Mouse (Mus musculus) heart, embryonic 10.5 days (tissue): ENCODE data around the gene Sap30. TPM values are rescaled to one million over a fixed set of nuclear protein-coding genes. Genes with fewer than 3 reads are reported as not detected.
A peak's percentile ranks its signal among the peaks of the same experiment; 100 is the strongest.

Experiments
- DNase-seq: peaks from one replicate; pipeline ENCODE4 v3.0.0-alpha.2; 2017; ENCODE audit warnings: low spot score
- H3K27ac ChIP-seq: fragments of 300-500 bp; sonication (generic); 2 replicates; pipeline ENCODE4 v1.5.1; 2016; ENCODE audit warnings: mild to moderate bottlenecking
- H3K27me3 ChIP-seq: fragments of 300-500 bp; sonication (generic); 2 replicates; pipeline ENCODE4 v1.6.1; 2016; ENCODE audit warnings: mild to moderate bottlenecking; ENCODE audit not compliant: poor library complexity, insufficient read depth, severe bottlenecking
- H3K36me3 ChIP-seq: fragments of 300-500 bp; sonication (generic); 2 replicates; pipeline ENCODE4 v1.6.1; 2016; ENCODE audit warnings: mild to moderate bottlenecking, moderate library complexity
- H3K4me1 ChIP-seq: fragments of 300-500 bp; sonication (generic); 2 replicates; pipeline ENCODE4 v1.6.1; 2016; ENCODE audit warnings: mild to moderate bottlenecking
- H3K4me3 ChIP-seq: fragments of 300-500 bp; sonication (generic); 2 replicates; pipeline ENCODE4 v1.5.1; 2016; ENCODE audit warnings: mild to moderate bottlenecking, moderate library complexity
- H3K9me3 ChIP-seq: fragments of 300-500 bp; sonication (generic); 2 replicates; pipeline ENCODE4 v1.6.1; 2016; ENCODE audit warnings: mild to moderate bottlenecking, moderate library complexity
- WGBS: fragments of 180-500 bp; shearing (Covaris S2); methylation state at CpG from one replicate; pipeline ENCODE4 v1.1.7; 2016; 5-methylcytosine and 5-hydroxymethylcytosine counted together
- polyA plus RNA-seq: library from polyadenylated mRNA; unstranded; fragments of >200 nt; fragmentation: Nextera tagmentation; extraction: Ambion mirVana; gene quantifications from 2 replicates; pipeline ENCODE4 v1.2.1, GENCODE M21; 2016

Gene Sap30
- polyA plus RNA-seq, 1 experiment from 2014 or later = 66.4 TPM

DNA sequence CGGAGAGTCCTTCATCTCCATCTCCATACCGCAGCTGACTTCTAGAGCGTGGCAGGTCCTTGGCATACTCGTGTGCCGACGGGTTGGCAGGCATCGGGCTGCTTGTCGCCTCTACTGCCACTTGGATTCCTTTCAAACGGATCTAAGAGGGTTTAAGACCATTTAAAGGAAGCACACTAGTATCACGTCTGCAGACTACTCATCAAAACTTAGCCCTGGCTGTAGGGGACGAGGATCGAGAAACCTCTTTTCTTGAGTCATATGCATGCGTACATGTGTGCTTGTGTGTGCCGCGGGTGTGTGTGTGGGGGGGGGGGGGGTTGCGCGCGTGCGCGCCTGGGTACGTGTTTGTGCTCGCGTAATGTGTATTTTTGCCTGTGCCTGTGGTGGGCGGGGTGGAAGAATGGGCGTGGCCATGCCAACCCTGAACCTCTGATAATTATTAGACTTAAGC lies 679 bp upstream of the Sap30 start:
- peak; percentile 94 for DNase-seq
- no peaks in the 10 kb centered on the region for H3K9me3 ChIP-seq
- no peaks in the 10 kb centered on the region for H3K27me3 ChIP-seq
- H3K27ac ChIP-seq = peak overlapping the region; percentile 96
- peaks cover 13% of the 10 kb centered on the region; the same call in 1 of the 2 replicates for H3K36me3 ChIP-seq
- peaks cover 16% of the 10 kb centered on the region; the same call in 1 of the 2 replicates for H3K4me1 ChIP-seq
- peak overlapping the region; percentile 92 for H3K4me3 ChIP-seq
- under 1% methylated on average over 25 of the region's 25 CpGs for WGBS

DNA sequence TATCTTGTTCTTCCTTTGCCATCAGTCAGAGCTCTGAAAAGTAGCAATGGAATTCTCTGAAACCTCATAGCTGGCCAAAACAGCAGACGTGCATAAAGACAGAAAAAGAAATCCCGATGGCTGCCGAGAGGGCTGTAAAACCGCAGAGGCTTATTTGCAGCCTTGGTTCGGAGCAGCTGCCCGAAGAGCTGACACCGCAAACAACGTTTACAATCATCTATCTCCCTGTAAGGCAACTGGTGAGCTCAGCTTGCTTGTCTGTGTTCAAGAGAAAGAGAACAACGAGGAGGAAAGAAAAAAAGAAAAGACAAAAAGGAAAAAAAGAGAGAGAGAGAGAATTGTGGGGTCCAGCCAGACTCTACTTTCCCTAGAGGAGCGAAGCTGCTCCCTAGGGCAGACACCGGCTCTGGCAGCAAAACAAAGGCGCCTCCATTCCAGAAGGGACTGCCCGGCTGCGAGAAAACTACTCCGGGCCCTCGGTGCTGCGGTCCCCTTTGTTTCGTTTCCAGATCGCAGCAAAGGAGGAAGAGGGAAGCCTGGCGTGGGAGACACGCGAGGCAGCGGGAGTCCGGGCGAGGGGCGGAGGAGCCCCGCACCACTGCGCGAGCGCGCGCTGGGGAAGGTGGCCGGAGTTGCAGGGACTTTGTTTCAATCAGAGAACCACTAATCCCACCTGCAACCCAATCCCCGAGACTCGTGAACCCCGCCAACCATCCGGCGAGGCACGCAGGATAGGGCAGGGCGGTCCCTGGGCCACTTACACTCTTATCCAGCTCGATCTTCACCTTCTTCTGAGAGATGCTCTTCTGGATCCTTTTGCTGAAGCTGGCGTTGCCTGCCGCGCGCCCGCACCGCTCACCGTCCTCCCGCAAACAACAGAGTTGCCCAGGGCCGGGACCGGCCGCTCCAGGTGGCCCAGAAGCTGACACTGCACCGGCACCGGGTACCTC lies 894 bp downstream of the Sap30 start:
- Histone ChIP-seq H3K27ac (peak overlapping the region; percentile 96), H3K9me3 (no peaks in the 10 kb centered on the region), H3K27me3 (no peaks in the 10 kb centered on the region), H3K36me3 (peaks cover 24% of the 10 kb centered on the region), H3K4me1 (peaks cover 16% of the 10 kb centered on the region; the same call in 1 of the 2 replicates), H3K4me3 (peak overlapping the region; percentile 92)
- under 1% methylated on average over 54 of the region's 54 CpGs for WGBS
- peak; percentile 84 for DNase-seq

DNA sequence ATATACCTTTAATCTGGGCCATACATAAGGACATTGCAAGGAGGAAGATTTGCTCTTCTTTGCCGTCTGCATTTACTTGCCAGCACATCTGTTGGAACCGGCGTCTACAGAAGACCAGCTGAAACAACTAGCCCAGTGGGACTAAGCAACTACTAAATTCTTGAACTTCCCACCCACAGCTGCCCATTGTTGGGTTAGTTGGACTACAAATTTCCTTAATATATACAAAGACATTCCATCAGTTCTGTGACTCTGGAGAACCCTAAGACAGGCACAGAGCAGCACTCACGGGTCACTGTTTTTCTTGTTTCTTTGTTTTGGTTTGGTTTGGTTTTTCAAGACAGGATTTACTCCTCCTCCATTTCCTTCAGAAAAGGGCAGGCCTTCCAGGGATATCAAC lies 7.1 kb downstream of the Sap30 start:
- DNase-seq = no peak
- H3K9me3 ChIP-seq = no peaks in the 10 kb centered on the region
- H3K4me3 ChIP-seq = no peak overlapping the region
- no peaks in the 10 kb centered on the region for H3K27me3 ChIP-seq
- H3K36me3 ChIP-seq = peaks cover 32% of the 10 kb centered on the region
- WGBS = 84% methylated on average over 4 of the region's 4 CpGs
- H3K27ac ChIP-seq = no peak overlapping the region
- H3K4me1 ChIP-seq = peaks cover 4% of the 10 kb centered on the region; the same call in 1 of the 2 replicates

DNA sequence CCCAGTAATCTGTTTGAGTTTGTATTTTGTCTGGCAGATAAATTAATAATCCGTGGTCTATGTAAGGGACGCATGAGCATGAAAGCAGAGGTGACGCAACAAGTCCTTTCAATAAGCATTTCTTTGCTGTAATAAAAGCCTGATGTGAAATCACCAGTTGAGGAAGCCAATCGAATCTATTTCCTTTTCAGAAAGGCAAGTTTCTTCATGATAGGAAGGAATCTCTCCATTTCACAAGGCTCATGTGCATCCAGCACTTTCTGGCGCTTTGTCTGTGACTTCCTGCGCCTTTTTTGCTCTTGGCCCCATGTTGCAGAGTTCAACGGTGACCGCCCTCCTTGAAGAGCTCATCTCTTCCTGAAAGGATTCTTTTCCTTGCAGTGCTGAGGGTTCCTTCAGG lies 8.0 kb downstream of the Sap30 start:
- Histone ChIP-seq H3K4me3 (no peak overlapping the region), H3K36me3 (peaks cover 30% of the 10 kb centered on the region), H3K9me3 (no peaks in the 10 kb centered on the region), H3K4me1 (no peaks in the 10 kb centered on the region), H3K27me3 (no peaks in the 10 kb centered on the region), H3K27ac (no peak overlapping the region)
- DNase-seq = no peak
- 90% methylated on average over 8 of the region's 8 CpGs for WGBS

DNA sequence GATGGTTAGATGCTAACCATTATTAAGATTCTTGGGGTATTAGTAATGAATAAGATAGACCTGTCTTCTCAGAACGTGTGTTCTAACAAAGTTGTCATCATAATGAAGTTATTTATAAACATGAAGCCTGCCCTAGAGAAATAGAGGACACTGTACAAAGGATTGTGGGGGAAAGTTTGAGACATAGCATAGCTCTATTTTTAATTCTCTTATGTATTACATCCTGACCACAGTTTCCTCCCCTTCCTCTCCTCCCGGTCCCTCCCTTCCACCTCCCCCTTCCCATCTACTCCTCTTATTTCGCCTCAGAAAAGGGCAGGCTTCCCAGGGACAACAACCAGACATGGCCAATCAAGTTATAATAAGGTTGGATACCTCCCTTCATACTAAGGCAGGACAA lies 9.3 kb downstream of the Sap30 start:
- DNase-seq = peak; percentile 7
- no peaks in the 10 kb centered on the region for H3K27me3 ChIP-seq
- H3K27ac ChIP-seq = no peak overlapping the region
- no peak overlapping the region for H3K4me3 ChIP-seq
- 71% methylated on average over 3 of the region's 3 CpGs for WGBS
- H3K4me1 ChIP-seq = no peaks in the 10 kb centered on the region
- H3K36me3 ChIP-seq = peaks cover 20% of the 10 kb centered on the region
- H3K9me3 ChIP-seq = no peaks in the 10 kb centered on the region

DNA sequence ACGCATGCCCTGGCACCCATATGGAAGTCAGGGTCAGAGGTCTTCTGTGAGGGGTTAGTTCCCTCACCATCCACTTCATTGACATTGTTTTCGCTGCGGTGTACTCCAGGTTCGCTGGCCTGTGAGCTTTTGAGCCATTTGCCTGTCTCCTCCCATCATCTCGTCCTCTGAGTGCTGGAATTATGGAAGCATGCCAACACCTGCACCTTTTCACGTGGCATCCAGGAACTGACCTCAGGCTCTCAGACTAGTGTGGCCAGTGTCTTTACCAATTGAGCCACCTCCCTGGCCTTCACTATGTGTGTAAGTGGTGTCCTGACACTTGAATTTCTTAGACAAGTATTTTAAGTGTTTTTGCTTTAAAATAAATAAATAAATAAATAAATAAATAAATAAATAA lies 13.9 kb downstream of the Sap30 start:
- Histone ChIP-seq H3K4me3 (no peak overlapping the region), H3K27ac (no peak overlapping the region), H3K27me3 (no peaks in the 10 kb centered on the region), H3K36me3 (no peaks in the 10 kb centered on the region), H3K4me1 (peaks cover 4% of the 10 kb centered on the region; the same call in 1 of the 2 replicates), H3K9me3 (no peaks in the 10 kb centered on the region)
- 83% methylated on average over 6 of the region's 6 CpGs for WGBS
- DNase-seq = no peak

DNA sequence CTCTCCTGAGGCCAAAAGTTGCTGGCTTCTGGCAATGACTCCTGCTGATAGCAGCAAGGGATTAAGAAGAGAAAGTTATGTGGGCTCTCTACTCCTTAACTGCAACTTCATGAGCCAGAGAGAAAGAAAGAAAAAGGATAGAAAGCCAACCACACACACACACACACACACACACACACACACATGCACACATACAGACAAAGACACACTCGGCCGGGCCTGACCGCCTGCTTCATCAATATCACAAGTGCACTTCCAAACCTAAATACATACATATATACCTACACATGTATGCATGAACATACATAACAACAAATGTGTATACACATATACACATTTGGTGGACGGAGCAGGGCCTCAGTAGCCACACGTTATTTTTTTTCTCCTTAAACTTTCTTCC lies 16.8 kb downstream of the Sap30 start:
- no peak for DNase-seq
- no peaks in the 10 kb centered on the region for H3K27me3 ChIP-seq
- 90% methylated on average over 5 of the region's 5 CpGs for WGBS
- peaks cover 12% of the 10 kb centered on the region; the same call in 1 of the 2 replicates for H3K4me1 ChIP-seq
- no peaks in the 10 kb centered on the region for H3K36me3 ChIP-seq
- H3K27ac ChIP-seq = no peak overlapping the region
- H3K4me3 ChIP-seq = no peak overlapping the region
- H3K9me3 ChIP-seq = no peaks in the 10 kb centered on the region

DNA sequence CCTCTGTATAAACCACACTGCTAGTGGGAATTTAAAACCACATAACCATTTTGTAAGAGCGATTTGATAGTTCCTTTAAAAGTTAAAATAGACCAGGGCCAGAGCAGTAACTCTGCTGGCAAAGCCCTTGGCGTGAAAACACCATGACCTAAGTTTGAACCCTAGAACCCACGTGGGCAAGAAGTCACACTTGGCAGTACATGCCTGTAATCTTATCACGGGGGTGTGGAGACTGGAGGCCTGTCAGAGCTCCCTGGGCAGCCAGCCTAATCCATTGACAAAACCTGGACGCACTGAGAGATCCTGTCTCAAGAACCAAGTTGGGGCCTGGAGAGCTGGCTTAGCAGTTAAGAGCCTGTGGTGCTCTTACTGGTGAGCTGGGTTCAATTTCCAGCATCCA lies 19.0 kb downstream of the Sap30 start:
- Histone ChIP-seq H3K36me3 (no peaks in the 10 kb centered on the region), H3K27me3 (no peaks in the 10 kb centered on the region), H3K9me3 (no peaks in the 10 kb centered on the region), H3K4me3 (0 out of 2 replicates have a peak overlapping the region, but pooled peaks have one; percentile 8), H3K27ac (no peak overlapping the region), H3K4me1 (peaks cover 14% of the 10 kb centered on the region; the same call in 1 of the 2 replicates)
- peak; percentile 91 for DNase-seq
- 15% methylated on average over 5 of the region's 5 CpGs for WGBS

DNA sequence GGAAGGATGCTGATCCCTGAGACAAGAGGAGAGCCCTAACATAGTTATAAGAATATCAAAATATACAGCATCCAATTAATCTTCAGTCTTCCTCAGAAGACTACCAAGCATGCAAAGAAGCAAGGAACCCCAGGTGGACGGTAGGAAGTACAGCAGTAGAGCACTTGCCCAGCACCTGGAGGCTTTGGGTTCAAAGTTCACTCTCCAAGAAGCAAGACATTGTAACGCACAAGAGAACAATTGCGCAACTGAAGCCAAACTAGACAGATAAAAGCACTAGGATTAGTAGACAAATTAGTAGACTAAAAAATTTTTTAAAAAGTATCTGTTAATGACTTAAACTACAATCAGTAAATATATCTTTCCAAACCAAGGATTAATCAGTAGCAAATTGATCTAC lies 23.9 kb downstream of the Sap30 start:
- Histone ChIP-seq H3K27me3 (no peaks in the 10 kb centered on the region), H3K27ac (no peak overlapping the region), H3K9me3 (no peaks in the 10 kb centered on the region), H3K36me3 (no peaks in the 10 kb centered on the region), H3K4me1 (peaks cover 10% of the 10 kb centered on the region; the same call in 1 of the 2 replicates), H3K4me3 (no peak overlapping the region)
- DNase-seq = no peak
- WGBS = 88% methylated on average over 3 of the region's 3 CpGs

DNA sequence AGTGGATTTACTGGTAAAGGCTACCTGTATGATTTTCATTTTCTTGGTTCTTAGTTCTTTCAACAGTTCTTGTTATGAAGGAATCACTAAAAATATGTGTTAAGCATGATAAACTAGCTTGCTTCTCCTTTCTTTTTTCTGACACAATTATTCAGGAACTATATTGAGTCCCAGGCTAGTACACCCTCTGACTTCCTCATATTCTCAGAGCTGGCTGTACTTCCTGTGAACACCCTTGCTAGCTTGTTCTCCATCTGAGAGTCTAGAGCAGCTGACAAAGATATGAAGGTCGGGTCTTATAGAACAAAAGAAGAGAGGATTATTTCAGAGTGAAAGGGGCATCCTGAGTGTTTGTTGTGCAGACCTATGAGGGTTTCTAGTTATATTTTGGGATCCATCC lies 24.8 kb downstream of the Sap30 start:
- H3K36me3 ChIP-seq = no peaks in the 10 kb centered on the region
- WGBS = 57% methylated on average over 1 of the region's 1 CpGs
- no peaks in the 10 kb centered on the region for H3K27me3 ChIP-seq
- H3K4me1 ChIP-seq = 0 out of 2 replicates have a peak, but pooled peaks cover 3% of the 10 kb centered on the region
- DNase-seq = no peak
- no peak overlapping the region for H3K27ac ChIP-seq
- H3K4me3 ChIP-seq = no peak overlapping the region
- no peaks in the 10 kb centered on the region for H3K9me3 ChIP-seq

DNA sequence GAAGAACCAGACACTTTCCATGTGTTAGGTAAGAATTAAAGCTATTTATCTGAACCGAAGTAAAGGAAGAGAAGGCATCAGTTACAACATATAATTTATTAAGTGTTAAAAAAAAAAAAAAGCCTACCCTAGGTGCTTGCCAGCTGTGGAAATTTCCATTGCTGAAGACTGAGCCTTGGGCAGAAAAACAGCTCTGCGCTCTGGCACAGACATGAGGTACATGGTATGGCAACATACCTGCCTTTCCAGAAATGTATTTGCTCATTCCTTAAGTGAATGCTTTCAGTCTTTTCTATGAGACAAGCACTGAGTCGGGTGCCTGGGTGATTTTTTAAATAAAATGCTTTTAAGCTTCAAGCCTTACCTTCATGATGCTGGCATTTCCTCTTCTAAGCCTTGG lies 29.7 kb downstream of the Sap30 start:
- H3K4me1 ChIP-seq = no peaks in the 10 kb centered on the region
- no peaks in the 10 kb centered on the region for H3K36me3 ChIP-seq
- no peaks in the 10 kb centered on the region for H3K9me3 ChIP-seq
- H3K27me3 ChIP-seq = no peaks in the 10 kb centered on the region
- 76% methylated on average over 3 of the region's 3 CpGs for WGBS
- H3K27ac ChIP-seq = no peak overlapping the region
- no peak overlapping the region for H3K4me3 ChIP-seq
- DNase-seq = no peak

DNA sequence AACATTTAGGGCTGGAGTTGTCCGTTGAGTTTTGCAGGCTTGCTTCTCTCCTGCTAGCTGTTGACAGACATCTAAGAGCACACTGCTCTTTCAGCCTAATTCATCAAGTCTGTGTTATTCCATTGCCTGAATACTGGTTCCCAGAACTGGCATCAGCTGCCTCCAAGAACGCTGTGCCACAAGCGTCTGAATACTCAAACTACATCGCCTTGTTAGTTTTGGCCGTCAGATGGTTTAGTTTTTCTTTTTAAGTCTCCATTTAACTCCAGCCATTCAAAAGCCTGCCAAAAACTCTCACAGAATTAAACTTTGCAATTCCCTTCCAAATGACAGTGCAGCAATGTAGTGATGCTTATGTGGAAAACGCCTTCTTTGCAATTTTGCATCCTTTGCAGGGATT lies 30.5 kb downstream of the Sap30 start:
- H3K27ac ChIP-seq = no peak overlapping the region
- H3K27me3 ChIP-seq = no peaks in the 10 kb centered on the region
- no peak for DNase-seq
- WGBS = 78% methylated on average over 6 of the region's 6 CpGs
- H3K4me3 ChIP-seq = no peak overlapping the region
- no peaks in the 10 kb centered on the region for H3K9me3 ChIP-seq
- H3K4me1 ChIP-seq = no peaks in the 10 kb centered on the region
- no peaks in the 10 kb centered on the region for H3K36me3 ChIP-seq

DNA sequence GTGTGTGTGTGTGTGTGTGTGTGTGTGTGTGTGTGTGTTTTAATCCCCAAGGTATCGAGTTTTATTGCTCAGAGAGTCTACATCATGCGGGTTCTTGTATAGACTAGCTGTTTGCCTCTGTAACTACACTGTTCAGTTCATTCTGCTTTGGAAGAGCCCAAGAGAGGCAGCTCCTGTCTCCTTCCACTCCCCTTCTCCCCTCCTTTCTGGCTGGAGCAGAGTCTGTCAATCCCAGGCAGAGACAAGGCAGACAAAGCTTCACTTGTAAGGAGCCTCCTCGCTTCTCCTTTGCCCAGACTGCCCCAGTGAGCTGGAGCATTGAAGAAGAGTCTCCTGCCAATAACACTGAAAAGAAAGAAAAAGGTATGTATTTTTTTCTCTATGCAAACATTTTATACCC lies 31.9 kb downstream of the Sap30 start, which contains the start of gene Scrg1:
Scrg1 (plus strand) TSS at position 159 of the 400 bp plus-strand sequence.
- H3K27ac ChIP-seq = no peak within 1 kb of the TSS
- H3K36me3 ChIP-seq = no peaks in the 10 kb centered on the region
- 75% methylated on average over 3 of the region's 3 CpGs for WGBS
- no peaks in the 10 kb centered on the region for H3K27me3 ChIP-seq
- DNase-seq = no peak
- no peaks in the 10 kb centered on the region for H3K9me3 ChIP-seq
- no peak within 1 kb of the TSS for H3K4me3 ChIP-seq
- no peaks in the 10 kb centered on the region for H3K4me1 ChIP-seq
